Comparison of ENCODE assay signal across 7 mouse cellular contexts in the genomic region with DNA sequence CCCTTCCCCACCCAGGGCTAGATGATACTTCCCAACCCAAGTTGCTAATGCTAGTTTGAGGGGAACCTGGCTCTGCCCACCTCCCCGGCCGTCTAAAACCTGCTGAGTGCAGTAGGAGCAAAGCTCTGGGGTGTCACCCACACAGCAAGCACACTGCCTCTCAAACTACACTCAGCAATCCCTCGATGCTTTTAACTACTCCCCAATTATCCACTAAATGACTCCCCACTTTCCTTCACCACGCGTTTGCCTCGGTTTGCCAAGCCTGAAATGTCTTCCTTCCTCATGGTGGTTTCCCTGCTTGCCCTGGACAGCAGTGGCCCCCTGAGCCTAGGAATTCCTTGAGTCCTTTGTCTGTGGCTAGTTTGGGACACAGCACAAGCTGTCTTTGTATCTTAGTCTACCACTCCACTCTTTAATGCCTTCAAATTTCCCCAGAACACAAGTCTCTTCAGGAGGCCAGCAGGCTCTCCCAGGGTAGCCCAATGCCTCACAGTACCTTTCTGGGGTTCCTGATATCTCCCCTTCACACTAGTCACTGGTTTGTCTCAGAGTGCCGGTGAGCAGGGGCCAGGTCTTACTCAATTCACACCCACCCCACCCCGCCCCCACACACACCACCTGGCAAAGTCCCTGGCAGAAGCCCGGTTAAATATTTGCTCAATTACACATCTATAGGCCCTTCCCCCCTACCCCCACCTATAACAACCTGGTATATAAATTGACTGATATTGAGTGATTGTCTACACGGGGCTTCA. TPM values are rescaled to one million over a fixed set of nuclear protein-coding genes. Genes with fewer than 3 reads are reported as not detected.
DNase-seq lines count a peak whose midpoint lies in the region; ATAC-seq lines count a peak whose summit lies in the region.

No protein-coding gene starts in this region.

- H3K9me3 ChIP-seq in lung, embryonic 16.5 days (ENCODE audit: control insufficient read depth, low read length), result no peaks in the 10 kb centered on the region
- no peaks in the 10 kb centered on the region for H3K9me3 ChIP-seq in embryonic facial prominence, embryonic 15.5 days (replicated peaks)
- no peaks in the 10 kb centered on the region for H3K9me3 ChIP-seq in intestine, embryonic 15.5 days
- no peaks in the 10 kb centered on the region for H3K9me3 ChIP-seq in neural tube, embryonic 15.5 days (replicated peaks)

- no peaks in the 10 kb centered on the region for H3K36me3 ChIP-seq in lung, embryonic 16.5 days (ENCODE audit: control insufficient read depth, insufficient read depth, low read length)
- no peaks in the 10 kb centered on the region for H3K36me3 ChIP-seq in embryonic facial prominence, embryonic 15.5 days
- no peaks in the 10 kb centered on the region for H3K36me3 ChIP-seq in intestine, embryonic 15.5 days
- H3K36me3 ChIP-seq in neural tube, embryonic 15.5 days, result no peaks in the 10 kb centered on the region

- ATAC-seq in lung, embryonic 16.5 days (ENCODE audit: low read depth), result no peak
- ATAC-seq in embryonic facial prominence, embryonic 15.5 days (ENCODE audit: insufficient number of reproducible peaks, low FRiP score, low TSS enrichment, low read depth), result no peak
- ATAC-seq in intestine, embryonic 15.5 days, result peak; percentile 2; the same call in 1 of the 2 replicates
- ATAC-seq in neural tube, embryonic 15.5 days (ENCODE audit: low FRiP score), result no peak
- ATAC-seq in frontal cortex, adult (ENCODE audit: low TSS enrichment), result no peak

- peak overlapping the region; percentile 93 for H3K4me2 ChIP-seq in lung, embryonic 16.5 days (ENCODE audit: low read depth, low read length)
- H3K4me2 ChIP-seq in embryonic facial prominence, embryonic 15.5 days (replicated peaks), result peak overlapping the region; percentile 85
- H3K4me2 ChIP-seq in intestine, embryonic 15.5 days (replicated peaks), result peak overlapping the region; percentile 73
- peak overlapping the region; percentile 83 for H3K4me2 ChIP-seq in neural tube, embryonic 15.5 days

- H3K4me1 ChIP-seq in lung, embryonic 16.5 days (replicated peaks; ENCODE audit: control insufficient read depth, insufficient read depth, low read length), result peaks cover 64% of the 10 kb centered on the region
- H3K4me1 ChIP-seq in embryonic facial prominence, embryonic 15.5 days, result peaks cover 69% of the 10 kb centered on the region
- H3K4me1 ChIP-seq in intestine, embryonic 15.5 days (replicated peaks), result peaks cover 53% of the 10 kb centered on the region
- H3K4me1 ChIP-seq in neural tube, embryonic 15.5 days, result peaks cover 55% of the 10 kb centered on the region

- H3K9ac ChIP-seq in lung, embryonic 16.5 days (ENCODE audit: low read length), result peak overlapping the region; percentile 98
- peak overlapping the region; percentile 91 for H3K9ac ChIP-seq in embryonic facial prominence, embryonic 15.5 days
- H3K9ac ChIP-seq in intestine, embryonic 15.5 days, result peak overlapping the region; percentile 96
- H3K9ac ChIP-seq in neural tube, embryonic 15.5 days (replicated peaks), result no peak overlapping the region

- H3K4me3 ChIP-seq in lung, embryonic 16.5 days (ENCODE audit: low read length), result peak overlapping the region; percentile 98
- peak overlapping the region; percentile 92 for H3K4me3 ChIP-seq in embryonic facial prominence, embryonic 15.5 days (replicated peaks)
- peak overlapping the region; percentile 98 for H3K4me3 ChIP-seq in intestine, embryonic 15.5 days (replicated peaks)
- H3K4me3 ChIP-seq in neural tube, embryonic 15.5 days (replicated peaks), result peak overlapping the region; percentile 93

- WGBS in lung, embryonic 16.5 days, result 14% methylated on average over 10 of the region's 10 CpGs
- 16% methylated on average over 10 of the region's 10 CpGs for WGBS in embryonic facial prominence, embryonic 15.5 days
- WGBS in intestine, embryonic 15.5 days, result 8% methylated on average over 10 of the region's 10 CpGs
- 14% methylated on average over 10 of the region's 10 CpGs for WGBS in neural tube, embryonic 15.5 days

- no peaks in the 10 kb centered on the region for H3K27me3 ChIP-seq in lung, embryonic 16.5 days (ENCODE audit: control insufficient read depth, insufficient read depth, low read depth, low read length)
- H3K27me3 ChIP-seq in embryonic facial prominence, embryonic 15.5 days, result no peaks in the 10 kb centered on the region
- H3K27me3 ChIP-seq in intestine, embryonic 15.5 days (replicated peaks), result no peaks in the 10 kb centered on the region
- H3K27me3 ChIP-seq in neural tube, embryonic 15.5 days (replicated peaks), result no peaks in the 10 kb centered on the region

- DNase-seq in lung, postnatal 25 days (ENCODE audit: low spot score), result no peak
- DNase-seq in cerebellum, adult 8-10 months, result no peak

- peak overlapping the region; percentile 97 for H3K27ac ChIP-seq in lung, embryonic 16.5 days (ENCODE audit: low read length)
- H3K27ac ChIP-seq in embryonic facial prominence, embryonic 15.5 days (replicated peaks), result peak overlapping the region; percentile 74
- H3K27ac ChIP-seq in intestine, embryonic 15.5 days, result peak overlapping the region; percentile 97
- H3K27ac ChIP-seq in neural tube, embryonic 15.5 days (replicated peaks), result peak overlapping the region; percentile 51; the same call in 1 of the 2 replicates

RNA-seq across cellular contexts. Expression of gene Myh9, which starts 2.3 kb away (rescaled TPM):
- polyA plus RNA-seq in lung, embryonic 16.5 days (2015; fragmentation: Nextera tagmentation; extraction: Ambion mirVana), result 71.7 and 77.6 TPM in 2 replicates
- polyA plus RNA-seq in embryonic facial prominence, embryonic 15.5 days (2015; fragmentation: Nextera tagmentation; extraction: Ambion mirVana), result 41.1 and 41.7 TPM in 2 replicates
- polyA plus RNA-seq in intestine, embryonic 15.5 days (2015; fragmentation: Nextera tagmentation; extraction: Ambion mirVana), result 51.6 and 52.9 TPM in 2 replicates
- polyA plus RNA-seq in neural tube, embryonic 15.5 days (2015; fragmentation: Nextera tagmentation; extraction: Ambion mirVana), result 9.6 and 17.7 TPM in 2 replicates
